9 mouse cellular contexts compared by ENCODE assay signal in the genomic region with DNA sequence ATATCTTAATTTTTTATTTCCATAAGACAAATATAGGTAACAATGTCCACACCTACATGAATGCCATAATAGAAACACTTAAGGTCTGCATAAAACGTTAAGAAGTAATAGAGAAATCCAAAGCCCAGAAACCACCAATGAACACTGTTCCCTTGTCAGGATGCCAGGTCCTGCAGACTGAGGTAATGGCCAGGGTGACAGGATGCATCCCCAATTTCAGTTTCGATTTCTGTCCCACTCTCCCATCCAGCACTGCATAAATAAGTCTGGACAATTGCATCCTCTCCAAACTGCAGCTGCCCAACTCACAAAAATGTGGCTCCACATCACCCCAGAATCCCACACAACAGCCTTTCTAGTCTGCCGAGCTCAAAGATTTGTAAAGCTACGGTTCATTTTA. TPM values are rescaled to one million over a fixed set of nuclear protein-coding genes. Genes with fewer than 3 reads are reported as not detected.
A peak's percentile ranks its signal among the peaks of the same experiment; 100 is the strongest.
DNase-seq lines count a peak whose midpoint lies in the region; ATAC-seq and TF ChIP-seq lines count a peak whose summit lies in the region.
"Had no signal": no experiment of that assay in that cellular context is flagged by ENCODE, and none has a peak within 500 bp of the region (broad histone marks: within the 10 kb centered on the region; RNA-seq: fewer than 3 reads in every experiment).

No protein-coding gene starts in this region.

- no peaks in the 10 kb centered on the region for H3K9me3 ChIP-seq in megakaryocyte, embryonic 14.5 days
- H3K9me3 ChIP-seq in heart, embryonic 13.5 days = no peaks in the 10 kb centered on the region
- no peaks in the 10 kb centered on the region for H3K9me3 ChIP-seq in limb, embryonic 14.5 days (ENCODE audit: control insufficient read depth, low read length)
- no peaks in the 10 kb centered on the region for H3K9me3 ChIP-seq in neural tube, embryonic 14.5 days (ENCODE audit: control insufficient read depth, low read length)

- no peak overlapping the region for H3K27ac ChIP-seq in heart, embryonic 13.5 days (replicated peaks)
- no peak overlapping the region for H3K27ac ChIP-seq in limb, embryonic 14.5 days (replicated peaks; ENCODE audit: low read depth, low read length)
- H3K27ac ChIP-seq in neural tube, embryonic 14.5 days (ENCODE audit: low read depth, low read length) = no peak overlapping the region

- H3K4me3 ChIP-seq in megakaryocyte, embryonic 14.5 days (replicated peaks) = peak overlapping the region; percentile 95
- peak overlapping the region; percentile 93 for H3K4me3 ChIP-seq in heart, embryonic 13.5 days
- 0 out of 2 replicates have a peak overlapping the region, but pooled peaks have one; percentile 8 for H3K4me3 ChIP-seq in limb, embryonic 14.5 days (replicated peaks; ENCODE audit: low read length)
- no peak overlapping the region for H3K4me3 ChIP-seq in neural tube, embryonic 14.5 days (ENCODE audit: low read depth, low read length)

- TF ChIP-seq POLR2A in limb, embryonic 14.5 days (IDR thresholded peaks at IDR 0.05; ENCODE audit: borderline replicate concordance, extremely low read depth, insufficient read depth, insufficient read length) = no peak

- ATAC-seq in megakaryocyte, adult 5-6 weeks (ENCODE audit: poor library complexity, severe bottlenecking) = no peak
- no peak for ATAC-seq in heart, embryonic 13.5 days (ENCODE audit: extremely low read depth, insufficient number of reproducible peaks, low FRiP score, low TSS enrichment)
- ATAC-seq in limb, embryonic 14.5 days (ENCODE audit: low FRiP score, low read depth) = no peak
- ATAC-seq in neural tube, embryonic 14.5 days (ENCODE audit: low read depth) = no peak

- peaks cover 79% of the 10 kb centered on the region for H3K4me1 ChIP-seq in megakaryocyte, embryonic 14.5 days
- peaks cover 50% of the 10 kb centered on the region for H3K4me1 ChIP-seq in heart, embryonic 13.5 days
- peaks cover 21% of the 10 kb centered on the region for H3K4me1 ChIP-seq in limb, embryonic 14.5 days (ENCODE audit: control insufficient read depth, insufficient read depth, low read length)
- H3K4me1 ChIP-seq in neural tube, embryonic 14.5 days (ENCODE audit: control insufficient read depth, insufficient read depth, low read length) = peaks cover 32% of the 10 kb centered on the region

- peak overlapping the region; percentile 72 for H3K9ac ChIP-seq in heart, embryonic 13.5 days
- H3K9ac ChIP-seq in limb, embryonic 14.5 days (ENCODE audit: low read depth, low read length, severe bottlenecking) = peak overlapping the region; percentile 31; the same call in 1 of the 2 replicates
- no peak overlapping the region for H3K9ac ChIP-seq in neural tube, embryonic 14.5 days (replicated peaks; ENCODE audit: low read depth, low read length)

- no peak for DNase-seq in limb, embryonic 14.5 days (ENCODE audit: low spot score)
- no peak for DNase-seq in c-Kit-positive CD71-positive TER-119-positive erythroid progenitor cells, embryonic 14.5 days (ENCODE audit: low spot score)
- DNase-seq in right cerebral cortex, postnatal 36 days (ENCODE audit: low spot score in 2 of 2) = no peak
- no peak for DNase-seq in ovary, postnatal 36 days (ENCODE audit: low spot score)

- peak overlapping the region; percentile 77 for H3K4me2 ChIP-seq in heart, embryonic 13.5 days
- peak overlapping the region; percentile 67 for H3K4me2 ChIP-seq in limb, embryonic 14.5 days (replicated peaks; ENCODE audit: low read depth, low read length, severe bottlenecking)
- H3K4me2 ChIP-seq in neural tube, embryonic 14.5 days (ENCODE audit: low read depth, low read length) = peak overlapping the region; percentile 12; the same call in 1 of the 2 replicates

- WGBS in heart, embryonic 13.5 days = 61% methylated on average over 4 of the region's 4 CpGs
- 74% methylated on average over 4 of the region's 4 CpGs for WGBS in limb, embryonic 14.5 days
- 68% methylated on average over 4 of the region's 4 CpGs for WGBS in neural tube, embryonic 14.5 days

- H3K27me3 ChIP-seq in megakaryocyte, embryonic 14.5 days (replicated peaks) = no peaks in the 10 kb centered on the region
- H3K27me3 ChIP-seq in heart, embryonic 13.5 days (replicated peaks) = no peaks in the 10 kb centered on the region
- H3K27me3 ChIP-seq in limb, embryonic 14.5 days (ENCODE audit: control insufficient read depth, insufficient read depth, low read length) = no peaks in the 10 kb centered on the region
- no peaks in the 10 kb centered on the region for H3K27me3 ChIP-seq in neural tube, embryonic 14.5 days (ENCODE audit: control insufficient read depth, insufficient read depth, low read length)

- peaks cover 64% of the 10 kb centered on the region for H3K36me3 ChIP-seq in megakaryocyte, embryonic 14.5 days (replicated peaks; ENCODE audit: low read length)
- H3K36me3 ChIP-seq in heart, embryonic 13.5 days = peaks cover 50% of the 10 kb centered on the region
- H3K36me3 ChIP-seq in limb, embryonic 14.5 days (ENCODE audit: control insufficient read depth, insufficient read depth, low read length) = peaks cover 36% of the 10 kb centered on the region
- peaks cover 10% of the 10 kb centered on the region for H3K36me3 ChIP-seq in neural tube, embryonic 14.5 days (ENCODE audit: control insufficient read depth, insufficient read depth, low read length)

RNA-seq across cellular contexts. Expression of gene Tut7, which starts 2.8 kb away (rescaled TPM):
- polyA plus RNA-seq in megakaryocyte, embryonic 14.5 days (2012; ENCODE audit: insufficient read depth, low replicate concordance) = 4.3 and 11.4 TPM in 2 replicates
- total RNA-seq in megakaryocyte, adult 5-6 weeks (2015) = 95.1 and 97.1 TPM in 2 replicates
- 177 and 194 TPM in 2 replicates for total RNA-seq in megakaryocyte, adult 5-6 weeks (2017)
- polyA plus RNA-seq in heart, embryonic 13.5 days (2015; fragmentation: Nextera tagmentation; extraction: Ambion mirVana) = 30.6 and 32.7 TPM in 2 replicates
- 32.5 and 39.9 TPM in 2 replicates for polyA plus RNA-seq in limb, embryonic 14.5 days (2012; rRNA removed)
- polyA plus RNA-seq in limb, embryonic 14.5 days (2014; fragmentation: Nextera tagmentation; extraction: Ambion mirVana) = 45.9 and 51.1 TPM in 2 replicates
- polyA plus RNA-seq in neural tube, embryonic 14.5 days (2014; fragmentation: Nextera tagmentation; extraction: Ambion mirVana) = 45.1 and 51.8 TPM in 2 replicates

RNA-seq across cellular contexts. Expression of gene Gm49354, which starts 38.1 kb away (rescaled TPM):
- polyA plus RNA-seq in megakaryocyte, embryonic 14.5 days (2012; ENCODE audit: insufficient read depth, low replicate concordance) = 8.0 and 26.4 TPM in 2 replicates
- not detected in 2 replicates for total RNA-seq in megakaryocyte, adult 5-6 weeks (2015)
- total RNA-seq in megakaryocyte, adult 5-6 weeks (2017) = not detected in 2 replicates
- polyA plus RNA-seq in heart, embryonic 13.5 days (2015; fragmentation: Nextera tagmentation; extraction: Ambion mirVana) = not detected in 2 replicates
- not detected in 2 replicates for polyA plus RNA-seq in limb, embryonic 14.5 days (2012; rRNA removed)
- polyA plus RNA-seq in limb, embryonic 14.5 days (2014; fragmentation: Nextera tagmentation; extraction: Ambion mirVana) = not detected in 2 replicates
- not detected in 2 replicates for polyA plus RNA-seq in neural tube, embryonic 14.5 days (2014; fragmentation: Nextera tagmentation; extraction: Ambion mirVana)
- polyA plus RNA-seq: limb, embryonic 11.5 days had no signal

RNA-seq across cellular contexts. Expression of gene Isca1, which starts 50.5 kb away (rescaled TPM):
- polyA plus RNA-seq in megakaryocyte, embryonic 14.5 days (2012; ENCODE audit: insufficient read depth, low replicate concordance) = 58.1 and 113 TPM in 2 replicates
- total RNA-seq in megakaryocyte, adult 5-6 weeks (2015) = 39.7 and 41.7 TPM in 2 replicates
- total RNA-seq in megakaryocyte, adult 5-6 weeks (2017) = 19.2 and 21.3 TPM in 2 replicates
- polyA plus RNA-seq in heart, embryonic 13.5 days (2015; fragmentation: Nextera tagmentation; extraction: Ambion mirVana) = 169 and 173 TPM in 2 replicates
- polyA plus RNA-seq in limb, embryonic 14.5 days (2012; rRNA removed) = 94.7 and 108 TPM in 2 replicates
- polyA plus RNA-seq in limb, embryonic 14.5 days (2014; fragmentation: Nextera tagmentation; extraction: Ambion mirVana) = 126 and 132 TPM in 2 replicates
- 184 and 200 TPM in 2 replicates for polyA plus RNA-seq in neural tube, embryonic 14.5 days (2014; fragmentation: Nextera tagmentation; extraction: Ambion mirVana)

Comparison
In these comparisons a context has a peak if more than half of its experiments do, and no peak if none do; other contexts are left out.
1. H3K4me2 ChIP-seq: peak in every context shown above with its lines; median percentile 77 in heart, embryonic 13.5 days; 67 in limb, embryonic 14.5 days; 12 in neural tube, embryonic 14.5 days.